Mouse (Mus musculus) midbrain, embryonic 15.5 days (tissue): Measurements from ENCODE around the gene Usp25. TPM values are rescaled to one million over a fixed set of nuclear protein-coding genes. Genes with fewer than 3 reads are reported as not detected.

ENCODE experiments used
- ATAC-seq: fragments of 200-750 bp; cut with Nextera tagmentation; replicated peaks from 2 replicates; pipeline ENCODE4 v1.8.0; 2017; ENCODE audit warnings: moderate TSS enrichment
- H3K27ac ChIP-seq: fragments of 300-500 bp; sonication (generic); 2 replicates; pipeline ENCODE4 v1.5.1; 2015; ENCODE audit warnings: mild to moderate bottlenecking, inconsistent platforms
- H3K27me3 ChIP-seq: fragments of 300-500 bp; sonication (generic); replicated peaks from 2 replicates; pipeline ENCODE4 v1.6.1; 2015; ENCODE audit warnings: inconsistent platforms
- H3K36me3 ChIP-seq: fragments of 300-500 bp; sonication (generic); replicated peaks from 2 replicates; pipeline ENCODE4 v1.6.1; 2015; ENCODE audit warnings: inconsistent platforms
- H3K4me1 ChIP-seq: fragments of 300-500 bp; sonication (generic); 2 replicates; pipeline ENCODE4 v1.6.1; 2015; ENCODE audit warnings: inconsistent platforms
- H3K4me2 ChIP-seq: fragments of 300-500 bp; sonication (generic); 2 replicates; pipeline ENCODE4 v1.6.1; 2015; ENCODE audit warnings: inconsistent platforms, mild to moderate bottlenecking, moderate library complexity
- H3K4me3 ChIP-seq: fragments of 300-500 bp; sonication (generic); 2 replicates; pipeline ENCODE4 v1.5.1; 2015; ENCODE audit warnings: mild to moderate bottlenecking, inconsistent platforms
- H3K9ac ChIP-seq: fragments of 300-500 bp; sonication (generic); 2 replicates; pipeline ENCODE4 v1.6.1; 2015; ENCODE audit warnings: mild to moderate bottlenecking, inconsistent platforms
- H3K9me3 ChIP-seq: fragments of 300-500 bp; sonication (generic); 2 replicates; pipeline ENCODE4 v1.6.1; 2016; ENCODE audit warnings: inconsistent platforms
- WGBS: fragments of 180-500 bp; shearing (Covaris S2); methylation state at CpG from one replicate; pipeline ENCODE4 v1.1.7; 2015; ENCODE audit warnings: mixed read lengths; 5-methylcytosine and 5-hydroxymethylcytosine counted together
- polyA plus RNA-seq: library from polyadenylated mRNA; unstranded; fragments of >200 nt; fragmentation: Nextera tagmentation; extraction: Ambion mirVana; gene quantifications from 2 replicates; pipeline ENCODE4 v1.2.1, GENCODE M21; 2015

Usp25 gene
- polyA plus RNA-seq, 1 experiment from 2014 or later, result 9.4 TPM

- Histone ChIP-seq H3K9ac (no peak overlapping the region), H3K36me3 (no peaks in the 10 kb centered on the region), H3K9me3 (no peaks in the 10 kb centered on the region), H3K4me1 (peaks cover 29% of the 10 kb centered on the region), H3K4me2 (no peak overlapping the region), H3K27ac (no peak overlapping the region), H3K27me3 (no peaks in the 10 kb centered on the region), H3K4me3 (no peak overlapping the region)
- ATAC-seq, result no peak
- 72% methylated on average over 7 of the region's 7 CpGs for WGBS
Observed at GRCm38 (mm10) chr16:77017931-77018330, 4.4 kb downstream of the Usp25 start.

- no peak overlapping the region for H3K9ac ChIP-seq
- no peak for ATAC-seq
- no peaks in the 10 kb centered on the region for H3K27me3 ChIP-seq
- 66% methylated on average over 3 of the region's 3 CpGs for WGBS
- H3K4me3 ChIP-seq, result no peak overlapping the region
- H3K4me2 ChIP-seq, result no peak overlapping the region
- H3K27ac ChIP-seq, result no peak overlapping the region
- H3K36me3 ChIP-seq, result 0 out of 2 replicates have a peak, but pooled peaks cover 3% of the 10 kb centered on the region
- H3K9me3 ChIP-seq, result no peaks in the 10 kb centered on the region; the same call in 1 of the 2 replicates
- H3K4me1 ChIP-seq, result peaks cover 18% of the 10 kb centered on the region
Observed at GRCm38 (mm10) chr16:77020190-77020589, 6.7 kb downstream of the Usp25 start.

DNA sequence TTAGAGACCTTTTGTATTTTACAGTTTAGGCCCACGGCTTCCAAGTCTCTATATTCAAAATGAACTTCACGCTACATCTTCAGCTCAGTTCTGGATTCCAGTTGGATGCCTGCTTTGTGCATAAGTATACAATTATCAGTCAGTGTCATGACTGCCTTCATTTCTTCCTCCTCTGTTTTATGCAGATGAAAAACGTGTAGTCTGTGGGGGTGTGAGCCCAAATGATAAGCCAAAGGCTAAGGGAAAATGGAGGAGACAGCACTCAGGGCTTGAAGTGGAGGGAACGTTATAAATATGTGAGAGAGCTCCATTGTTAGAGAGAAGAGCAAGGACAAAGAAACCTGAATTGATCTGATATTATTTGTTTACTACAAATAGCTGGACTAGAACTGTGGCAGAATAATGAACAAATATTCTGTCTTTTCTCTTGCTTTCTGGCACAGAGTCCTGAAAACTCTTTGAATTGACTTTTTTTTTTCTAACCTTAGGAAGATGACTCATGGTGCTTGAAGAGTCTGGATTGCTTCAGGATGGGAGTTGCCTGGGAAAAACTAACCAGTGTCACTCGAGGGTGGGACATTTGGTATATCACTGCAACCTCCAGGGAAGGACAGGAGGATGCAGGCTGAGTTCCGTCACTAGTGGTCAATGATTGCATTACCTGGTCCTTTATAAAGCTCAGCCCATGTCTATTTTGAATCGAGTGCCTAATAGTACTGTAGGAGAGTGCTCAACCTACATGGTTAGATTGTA lies 10.3 kb downstream of the Usp25 start:
- Histone ChIP-seq H3K4me2 (no peak overlapping the region), H3K4me3 (no peak overlapping the region), H3K36me3 (0 out of 2 replicates have a peak, but pooled peaks cover 3% of the 10 kb centered on the region), H3K27ac (no peak overlapping the region), H3K9me3 (no peaks in the 10 kb centered on the region; the same call in 1 of the 2 replicates), H3K4me1 (peaks cover 10% of the 10 kb centered on the region), H3K27me3 (no peaks in the 10 kb centered on the region), H3K9ac (no peak overlapping the region)
- no peak for ATAC-seq
- 88% methylated on average over 7 of the region's 7 CpGs for WGBS

GRCm38 (mm10) chr16:77026099-77026498 lies 12.6 kb downstream of the Usp25 start:
- H3K4me2 ChIP-seq, result no peak overlapping the region
- H3K4me3 ChIP-seq, result no peak overlapping the region
- 0 out of 2 replicates have a peak, but pooled peaks cover 3% of the 10 kb centered on the region for H3K36me3 ChIP-seq
- no peaks in the 10 kb centered on the region for H3K27me3 ChIP-seq
- no peak for ATAC-seq
- H3K4me1 ChIP-seq, result peaks cover 6% of the 10 kb centered on the region; the same call in 1 of the 2 replicates
- no peaks in the 10 kb centered on the region; the same call in 1 of the 2 replicates for H3K9me3 ChIP-seq
- no peak overlapping the region for H3K9ac ChIP-seq
- H3K27ac ChIP-seq, result no peak overlapping the region
- 96% methylated on average over 4 of the region's 4 CpGs for WGBS

DNA sequence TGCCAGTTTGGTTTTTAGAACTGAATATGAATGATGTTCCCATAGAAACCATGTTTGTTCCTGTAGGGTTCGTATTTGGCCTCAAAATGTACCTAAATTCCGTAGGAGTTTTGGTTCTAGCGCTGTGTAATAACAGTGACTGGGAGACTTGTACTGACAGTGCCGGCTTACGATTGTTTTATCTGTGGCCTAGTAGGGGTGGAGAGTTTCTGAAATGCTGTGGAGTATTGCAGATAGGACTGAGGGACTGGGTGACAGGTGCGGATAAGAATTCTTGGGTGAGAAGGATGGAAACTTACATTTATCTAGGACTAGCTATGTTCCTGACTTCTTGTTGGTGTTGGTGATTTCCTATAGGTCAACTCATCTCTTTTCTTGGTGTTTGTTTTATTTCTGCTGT lies 13.4 kb downstream of the Usp25 start:
- Histone ChIP-seq H3K9ac (no peak overlapping the region), H3K9me3 (no peaks in the 10 kb centered on the region; the same call in 1 of the 2 replicates), H3K27ac (no peak overlapping the region), H3K36me3 (0 out of 2 replicates have a peak, but pooled peaks cover 3% of the 10 kb centered on the region), H3K4me1 (peaks cover 6% of the 10 kb centered on the region; the same call in 1 of the 2 replicates), H3K4me2 (no peak overlapping the region), H3K27me3 (no peaks in the 10 kb centered on the region), H3K4me3 (no peak overlapping the region)
- no peak for ATAC-seq
- 93% methylated on average over 6 of the region's 6 CpGs for WGBS

DNA sequence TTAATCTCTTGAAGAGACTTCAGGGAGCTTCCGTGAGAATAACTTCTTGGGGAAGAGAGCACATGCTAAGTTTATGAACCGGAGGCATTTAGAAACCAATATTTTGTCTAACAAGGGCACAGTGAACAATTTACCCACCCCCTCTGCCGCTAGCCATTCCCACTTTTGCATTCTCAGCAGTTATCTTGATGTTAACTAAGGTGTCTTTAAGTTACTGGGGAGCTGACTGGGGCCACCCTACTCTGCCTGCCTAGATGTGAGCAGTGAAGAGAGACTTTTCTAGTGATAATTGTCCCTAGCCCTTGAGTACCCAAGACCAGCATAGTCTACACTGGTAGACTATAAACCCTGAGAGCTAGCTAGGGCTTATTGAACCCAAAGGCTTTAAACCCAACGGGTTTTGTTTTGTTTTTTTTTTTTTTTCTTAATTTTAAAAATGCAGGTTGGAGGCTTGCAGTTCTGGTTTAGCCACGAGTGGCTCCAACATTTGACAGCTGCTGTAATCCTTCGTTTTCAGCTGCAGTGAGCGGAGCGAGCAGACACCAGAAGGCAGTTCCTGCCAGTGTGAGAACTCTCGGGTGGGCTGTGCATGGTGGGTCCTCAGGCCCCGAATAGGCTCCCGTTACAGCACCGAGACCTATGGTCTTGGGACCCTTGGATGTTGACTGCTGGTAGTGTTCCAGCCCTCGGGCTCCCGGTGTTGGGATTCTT lies 14.6 kb downstream of the Usp25 start:
- ATAC-seq, result 0 out of 2 replicates have a peak, but pooled peaks have one; percentile 16
- no peak overlapping the region for H3K4me2 ChIP-seq
- 76% methylated on average over 14 of the region's 14 CpGs for WGBS

DNA sequence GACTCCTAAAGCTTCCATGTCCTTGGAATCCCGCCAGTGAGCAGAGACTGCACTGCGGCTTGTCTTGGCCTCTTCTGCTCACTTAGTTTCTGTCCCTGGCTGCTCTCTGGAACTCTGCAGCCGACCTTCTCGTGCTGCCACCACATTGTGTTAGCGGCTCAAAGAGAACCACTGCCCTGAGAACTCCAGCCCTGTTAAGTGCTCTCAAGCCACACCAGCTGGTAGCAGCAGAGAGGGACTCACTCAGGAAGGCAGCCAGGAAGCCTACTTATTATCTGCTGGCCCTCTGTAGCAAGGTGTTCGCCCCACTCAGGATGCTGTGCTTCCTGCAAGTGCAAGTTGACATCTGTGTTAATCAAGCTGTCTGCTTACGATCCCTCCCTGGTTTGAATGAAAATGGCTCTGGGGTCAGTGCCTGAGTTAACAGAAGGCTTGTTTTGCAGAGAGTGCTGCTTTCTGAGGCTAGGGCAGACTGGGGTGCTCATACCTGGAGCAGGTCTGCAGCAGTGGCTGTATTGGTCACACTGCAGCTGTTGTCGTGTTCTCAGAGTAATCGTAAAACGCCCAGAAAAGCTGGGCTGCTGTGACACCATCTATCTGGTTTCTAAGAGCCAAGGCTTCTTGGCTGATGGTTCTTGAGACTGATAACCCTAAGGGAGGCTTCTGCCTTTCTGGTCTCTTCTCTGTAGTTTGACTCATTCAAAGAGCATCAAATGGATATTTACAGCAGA lies 15.3 kb downstream of the Usp25 start:
- Histone ChIP-seq H3K4me3 (no peak overlapping the region), H3K27me3 (no peaks in the 10 kb centered on the region), H3K27ac (no peak overlapping the region), H3K9ac (no peak overlapping the region), H3K4me2 (no peak overlapping the region), H3K4me1 (peaks cover 6% of the 10 kb centered on the region; the same call in 1 of the 2 replicates), H3K36me3 (0 out of 2 replicates have a peak, but pooled peaks cover 3% of the 10 kb centered on the region), H3K9me3 (no peaks in the 10 kb centered on the region; the same call in 1 of the 2 replicates)
- 73% methylated on average over 10 of the region's 10 CpGs for WGBS
- 0 out of 2 replicates have a peak, but pooled peaks have one; percentile 10 for ATAC-seq

More for the DNA sequence above, 14.6 kb downstream of the Usp25 start:
- Histone ChIP-seq H3K4me1 (peaks cover 6% of the 10 kb centered on the region; the same call in 1 of the 2 replicates), H3K4me3 (no peak overlapping the region), H3K9ac (no peak overlapping the region), H3K36me3 (0 out of 2 replicates have a peak, but pooled peaks cover 3% of the 10 kb centered on the region), H3K27ac (no peak overlapping the region), H3K27me3 (no peaks in the 10 kb centered on the region), H3K9me3 (no peaks in the 10 kb centered on the region; the same call in 1 of the 2 replicates)

DNA sequence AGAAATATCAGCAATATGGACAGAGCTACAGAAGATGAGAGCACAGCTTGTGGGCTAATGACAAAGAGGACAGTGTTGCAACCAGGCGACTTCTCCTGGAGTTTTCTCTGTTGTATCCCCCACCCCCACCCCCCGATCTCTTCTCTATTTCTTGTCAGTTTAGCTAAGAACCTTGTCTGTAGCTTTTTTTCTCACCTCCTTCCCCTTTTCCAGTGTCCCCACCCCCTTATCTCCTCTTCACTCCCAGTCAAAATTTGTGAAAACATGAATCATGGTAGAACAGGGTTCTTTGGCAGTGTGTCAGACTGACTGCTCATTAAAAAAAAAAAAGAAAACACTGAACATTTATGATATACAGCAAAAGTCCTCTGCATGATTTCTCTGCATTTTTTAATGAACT lies 16.9 kb downstream of the Usp25 start:
- 0 out of 2 replicates have a peak, but pooled peaks have one; percentile 32 for ATAC-seq

DNA sequence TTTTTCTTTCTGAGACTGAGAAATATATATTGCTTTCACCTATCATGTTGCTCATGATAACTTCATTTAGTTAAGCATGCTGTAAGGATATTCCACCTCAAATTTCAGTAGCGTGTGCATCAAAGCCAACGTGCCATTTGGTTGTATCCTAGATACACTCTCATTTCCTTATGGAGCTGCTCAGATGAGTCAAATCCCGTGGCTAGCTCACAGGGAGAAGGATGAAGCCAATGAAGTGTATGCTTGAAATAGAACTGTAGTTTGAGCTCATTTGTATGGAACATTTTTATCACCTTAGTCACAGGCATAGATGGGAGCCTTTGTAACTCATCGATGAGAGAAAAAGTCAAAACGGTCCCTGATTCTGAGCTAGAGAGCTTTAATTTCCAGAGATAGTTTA lies 20.8 kb downstream of the Usp25 start:
- Histone ChIP-seq H3K4me1 (peaks cover 6% of the 10 kb centered on the region; the same call in 1 of the 2 replicates), H3K27me3 (no peaks in the 10 kb centered on the region), H3K27ac (no peak overlapping the region), H3K4me3 (no peak overlapping the region), H3K36me3 (peaks cover 3% of the 10 kb centered on the region; the same call in 1 of the 2 replicates), H3K9me3 (no peaks in the 10 kb centered on the region), H3K4me2 (no peak overlapping the region), H3K9ac (no peak overlapping the region)
- WGBS, result 85% methylated on average over 5 of the region's 5 CpGs
- ATAC-seq, result no peak

More for the DNA sequence above, 16.9 kb downstream of the Usp25 start:
- Histone ChIP-seq H3K9ac (no peak overlapping the region), H3K9me3 (no peaks in the 10 kb centered on the region), H3K4me2 (no peak overlapping the region), H3K36me3 (no peaks in the 10 kb centered on the region), H3K27me3 (no peaks in the 10 kb centered on the region), H3K4me1 (peaks cover 6% of the 10 kb centered on the region; the same call in 1 of the 2 replicates), H3K4me3 (no peak overlapping the region), H3K27ac (no peak overlapping the region)
- WGBS, result 55% methylated on average over 2 of the region's 2 CpGs

DNA sequence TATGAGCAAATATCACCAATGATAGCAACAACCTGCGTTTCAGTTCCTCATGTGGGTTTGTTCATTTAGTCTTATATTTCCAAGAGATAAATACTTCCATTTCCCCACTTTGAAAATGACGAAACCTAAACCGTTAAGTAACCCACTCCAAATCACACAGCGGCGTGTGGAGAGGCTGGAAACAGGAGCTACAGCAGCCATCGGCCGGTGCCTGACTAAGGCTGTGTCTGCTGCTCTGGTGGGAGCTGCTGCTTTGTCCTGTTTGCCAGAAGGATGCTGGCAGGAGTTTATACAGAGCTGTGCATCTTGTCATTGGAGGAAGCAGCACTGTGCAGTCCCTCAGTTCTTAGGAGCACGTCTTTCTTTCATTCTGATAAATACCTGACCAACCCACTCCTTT lies 21.2 kb downstream of the Usp25 start:
- H3K4me1 ChIP-seq, result peaks cover 6% of the 10 kb centered on the region; the same call in 1 of the 2 replicates
- no peak overlapping the region for H3K4me2 ChIP-seq
- no peak overlapping the region for H3K27ac ChIP-seq
- WGBS, result 87% methylated on average over 8 of the region's 8 CpGs
- no peak for ATAC-seq
- no peaks in the 10 kb centered on the region for H3K27me3 ChIP-seq
- no peaks in the 10 kb centered on the region for H3K9me3 ChIP-seq
- peaks cover 3% of the 10 kb centered on the region; the same call in 1 of the 2 replicates for H3K36me3 ChIP-seq
- H3K4me3 ChIP-seq, result no peak overlapping the region
- H3K9ac ChIP-seq, result no peak overlapping the region

- H3K4me2 ChIP-seq, result no peak overlapping the region
- H3K27ac ChIP-seq, result no peak overlapping the region
- WGBS, result 88% methylated on average over 5 of the region's 5 CpGs
- H3K4me1 ChIP-seq, result no peaks in the 10 kb centered on the region
- peaks cover 3% of the 10 kb centered on the region; the same call in 1 of the 2 replicates for H3K36me3 ChIP-seq
- no peaks in the 10 kb centered on the region for H3K9me3 ChIP-seq
- H3K27me3 ChIP-seq, result no peaks in the 10 kb centered on the region
- H3K4me3 ChIP-seq, result no peak overlapping the region
- H3K9ac ChIP-seq, result no peak overlapping the region
- no peak for ATAC-seq
Observed at GRCm38 (mm10) chr16:77041573-77041972, 28.1 kb downstream of the Usp25 start.
